Mouse (Mus musculus) heart, adult 18-20 months (tissue): ENCODE data around the gene Mrps24. TPM values are rescaled to one million over a fixed set of nuclear protein-coding genes. Genes with fewer than 3 reads are reported as not detected.

Experiments
- DNase-seq, 2 experiments: peaks; one replicate each; pipeline ENCODE4 v3.0.0; 2021 to 2022; ENCODE audit warnings: mixed read lengths in 1 of 2
- total RNA-seq, 2 experiments: library from RNA; stranded (reverse); gene quantifications; 2 replicates each; pipeline ENCODE4 v1.2.3; 2021

Mrps24 gene
- total RNA-seq, 2 experiments from 2014 or later: 152 to 158 TPM

DNA sequence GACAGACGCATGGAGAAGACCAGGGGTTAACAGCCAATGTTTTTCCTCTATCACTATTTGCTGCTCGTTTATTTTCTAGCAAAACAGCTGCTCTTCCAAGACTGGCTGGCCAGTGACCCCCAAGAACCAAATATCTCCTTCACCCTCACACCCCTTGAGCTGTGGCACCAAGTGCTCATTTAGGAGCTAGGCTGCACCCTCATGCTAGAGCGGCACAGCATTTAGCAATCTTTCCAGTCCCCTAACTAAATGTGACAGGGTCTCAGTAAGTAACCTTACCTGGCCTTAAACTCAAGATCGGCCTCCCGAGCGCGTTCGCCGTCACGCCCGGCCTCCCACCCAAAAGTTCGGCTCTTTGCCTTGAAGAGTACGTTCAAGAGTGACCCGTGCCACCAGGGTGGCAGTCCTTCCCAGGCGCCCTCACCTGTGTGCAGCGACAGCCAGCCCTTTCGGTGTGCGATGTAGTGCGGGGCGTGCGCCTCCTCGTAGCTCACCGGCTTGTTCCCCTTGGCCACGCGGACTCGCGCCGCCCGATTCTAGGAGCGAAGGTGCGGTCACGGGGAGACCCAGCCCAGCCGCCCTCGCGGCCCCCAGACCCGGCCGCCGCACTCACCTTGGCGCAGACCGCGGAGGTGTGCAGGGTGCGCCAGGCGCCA is 8.5 kb downstream of the Mrps24 start:
- DNase-seq: no peak

- no peak for DNase-seq
Measured at GRCm38 (mm10) chr11:5705972-5706371, 9.5 kb downstream of the Mrps24 start.

GRCm38 (mm10) chr11:5703341-5703740 is 12.1 kb downstream of the Mrps24 start:
- no peak for DNase-seq

DNA sequence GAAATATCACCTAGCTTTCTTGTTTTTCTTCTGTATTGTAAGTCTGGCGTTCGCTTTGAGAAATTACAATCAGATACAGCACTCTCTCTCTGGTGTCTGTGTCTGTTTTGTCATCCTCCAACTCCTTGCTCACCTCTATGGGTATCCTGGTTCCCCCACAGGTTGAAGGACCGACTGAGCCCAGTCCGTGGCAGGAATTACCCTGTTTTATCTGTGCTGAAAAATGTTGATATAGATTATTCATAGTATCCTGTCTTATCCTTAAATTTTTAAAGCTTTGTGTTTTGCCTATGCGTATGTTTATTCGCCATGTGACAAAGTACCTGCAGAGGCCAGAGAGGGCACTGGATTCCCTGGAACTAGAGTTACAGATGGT is 12.5 kb downstream of the Mrps24 start:
- no peak for DNase-seq

DNA sequence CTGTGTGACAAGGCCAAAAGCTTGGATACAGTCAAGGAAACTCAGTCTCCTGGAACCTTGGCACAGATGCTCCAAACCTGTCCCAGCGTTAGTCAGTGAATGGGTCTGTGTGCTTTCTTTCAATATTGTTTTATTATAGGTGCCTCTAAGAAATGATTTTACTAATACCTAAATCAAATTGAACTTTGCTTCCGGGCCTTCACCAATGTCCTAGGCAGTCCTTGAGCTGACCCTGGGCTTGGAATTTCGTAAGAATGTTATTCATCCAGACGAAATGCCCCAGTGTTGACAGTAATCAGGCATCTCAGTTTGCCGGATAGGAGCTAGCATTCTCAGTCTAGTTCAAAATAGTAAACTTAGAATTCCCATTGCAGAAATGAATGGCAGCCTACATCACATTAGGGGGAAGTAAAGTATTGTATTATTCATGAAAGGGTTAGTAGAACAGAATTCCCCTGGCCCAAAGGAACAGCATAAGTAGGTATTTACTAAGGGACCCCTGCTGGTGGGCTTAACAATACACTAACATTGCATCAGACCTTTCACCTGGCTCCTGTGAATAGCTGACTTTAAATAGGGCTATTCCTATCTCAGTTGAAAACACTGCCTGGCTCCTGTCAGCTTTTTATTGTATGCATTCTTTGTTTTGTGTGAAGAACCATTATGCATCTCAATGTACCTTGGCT is 13.1 kb downstream of the Mrps24 start:
- no peak for DNase-seq

GRCm38 (mm10) chr11:5701821-5702220 is 13.7 kb downstream of the Mrps24 start:
- DNase-seq: no peak

GRCm38 (mm10) chr11:5701300-5701699 is 14.2 kb downstream of the Mrps24 start:
- DNase-seq: no peak

GRCm38 (mm10) chr11:5700808-5701207 is 14.7 kb downstream of the Mrps24 start:
- DNase-seq: no peak

DNA sequence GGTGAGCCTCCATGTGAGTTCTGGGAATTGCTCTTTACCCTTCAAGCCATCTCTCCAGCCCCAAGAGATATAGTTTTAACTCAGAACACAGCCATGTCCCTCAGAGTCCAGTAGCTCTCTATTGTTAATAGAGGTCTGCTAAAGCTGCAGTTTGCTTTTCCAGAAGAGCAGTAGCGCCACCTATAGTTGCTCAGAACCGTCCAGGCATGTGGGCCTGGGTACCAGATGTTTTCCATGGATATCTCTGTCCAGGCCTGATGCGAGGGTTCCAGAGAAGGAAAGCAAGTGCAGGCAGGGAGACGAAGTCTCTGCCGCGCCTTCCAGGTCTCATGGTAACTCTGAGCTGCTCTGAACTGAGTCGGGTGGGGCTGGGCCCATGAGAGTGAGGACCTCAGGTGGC is 23.7 kb downstream of the Mrps24 start:
- no peak for DNase-seq

DNA sequence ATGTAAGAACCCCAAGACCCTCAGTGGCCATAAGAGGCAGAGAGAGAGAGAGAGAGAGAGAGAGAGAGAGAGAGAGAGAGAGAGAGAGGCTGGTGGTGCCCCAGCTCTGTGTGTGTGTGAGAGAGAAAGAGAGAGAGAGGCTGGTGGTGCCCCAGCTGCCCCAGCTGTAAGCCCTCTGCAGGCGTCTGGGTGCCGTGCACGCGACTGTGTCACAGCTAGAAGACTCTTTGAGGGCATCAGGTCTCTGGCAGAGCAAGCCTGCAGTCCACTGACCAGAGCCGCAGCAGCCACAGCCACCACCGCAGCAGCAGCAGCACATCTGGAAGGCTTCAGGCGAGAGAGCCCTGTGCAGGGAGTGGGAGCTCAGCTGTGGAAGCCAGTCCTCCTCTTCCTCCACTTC is 31.2 kb downstream of the Mrps24 start:
- DNase-seq: no peak

DNA sequence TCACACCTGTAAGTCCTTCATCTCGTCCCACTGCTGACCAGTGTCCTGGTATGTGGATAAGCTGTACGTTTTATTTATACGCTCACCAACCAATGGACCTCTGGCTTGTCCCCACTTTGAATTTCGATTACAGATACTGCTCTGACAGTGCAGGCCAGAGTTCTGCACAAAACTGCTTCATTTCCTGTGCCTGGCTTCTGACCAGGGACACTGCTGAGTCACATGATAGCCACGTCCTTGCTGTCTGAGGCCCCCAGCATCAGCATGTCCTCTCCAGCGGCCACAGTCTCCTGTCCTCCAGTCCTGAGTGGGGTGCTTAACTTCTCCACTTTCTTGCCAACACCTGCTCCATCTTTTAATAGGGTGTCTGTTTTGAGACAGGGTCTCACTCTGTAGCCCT is 32.9 kb downstream of the Mrps24 start:
- peak in 1 of 2 experiments; percentile 25 for DNase-seq

Other genes with a start within 250 kb of the Mrps24 start
- gene Xbp1, start 195.0 kb downstream of the Mrps24 start, total RNA-seq: 10 to 100 TPM; 68.6 to 69.9 TPM
- gene Ccdc117, start 173.5 kb downstream of the Mrps24 start, total RNA-seq: 10 to 100 TPM; 32.0 to 35.2 TPM
- gene Ankrd36, start 146.0 kb downstream of the Mrps24 start, total RNA-seq: not detected
- gene Urgcp, start 46.7 kb upstream of the Mrps24 start, total RNA-seq: 10 to 100 TPM; 58.9 to 59.4 TPM
- 10 to 100 TPM; 29.3 to 31.6 TPM for gene Dbnl, start 72.8 kb upstream of the Mrps24 start, total RNA-seq
- gene Pgam2, start 88.1 kb upstream of the Mrps24 start, total RNA-seq: 1,000 to 10,000 TPM in 1 of 2 experiments, 100 to 1,000 TPM in 1; 827 to 1,050 TPM
- 1 to 10 TPM; 1.7 to 3.3 TPM for gene Polm, start 122.3 kb upstream of the Mrps24 start, total RNA-seq
- 10 to 100 TPM; 16.4 to 26.9 TPM for gene Aebp1, start 146.3 kb upstream of the Mrps24 start, total RNA-seq
- 10 to 100 TPM; 35.4 to 40.6 TPM for gene Pold2, start 162.6 kb upstream of the Mrps24 start, total RNA-seq
- gene Myl7, start 183.1 kb upstream of the Mrps24 start, total RNA-seq: 100 to 1,000 TPM; 602 to 633 TPM
- 10 to 100 TPM; 15.4 to 18.5 TPM for gene Gck, start 234.4 kb upstream of the Mrps24 start, total RNA-seq
- 10 to 100 TPM; 59.5 to 71.5 TPM for gene Ykt6, start 240.0 kb upstream of the Mrps24 start, total RNA-seq